Mouse (Mus musculus) heart, adult 2 months (tissue): ENCODE measurements at regions not wholly inside any gene's neighbourhood (a gene's known extent, or its start where the extent isn't known, plus 50 kb on each side); places are given as distances from the start of the nearest gene placed in this dataset.

Experiments used
- CTCF ChIP-seq: fragments of 200-600 bp; IDR thresholded peaks from 2 replicates; pipeline ENCODE4 v1.8.1; 2022; ENCODE audit warnings: antibody characterized with exemption, mild to moderate bottlenecking, moderate library complexity
- EP300 ChIP-seq: fragments of 200-500 bp; IDR thresholded peaks from 2 replicates; pipeline ENCODE4 v1.6.1; 2011; ENCODE audit warnings: low read depth, low read length, control low read depth; ENCODE audit not compliant: insufficient read depth
- POLR2A ChIP-seq: fragments of 200-500 bp; IDR thresholded peaks from 2 replicates; pipeline ENCODE4 v1.6.1; 2011; ENCODE audit warnings: mild to moderate bottlenecking, low read depth, low read length, control low read depth; ENCODE audit not compliant: insufficient read depth

GRCm38 (mm10) chr15:67413581-67413980, 912.9 kb upstream of the Lrrc6 start:
- no peak for TF ChIP-seq CTCF
- no peak for TF ChIP-seq POLR2A
- TF ChIP-seq EP300, result no peak
